Mouse (Mus musculus) cerebellum, adult 11-12 months (tissue): ENCODE results near the gene Filip1.

Experiments
- DNase-seq: peaks from one replicate; pipeline ENCODE4 v3.0.0; 2022

The Filip1 gene

GRCm38 (mm10) chr9:79978228-79979024 is 34.2 kb downstream of the Filip1 start:
- DNase-seq, result no peak

GRCm38 (mm10) chr9:79977549-79977971 is 35.1 kb downstream of the Filip1 start:
- DNase-seq, result no peak

- DNase-seq, result no peak
These were observed 35.9 kb downstream of the Filip1 start for GRCm38 (mm10) chr9:79976789-79977188.

GRCm38 (mm10) chr9:79975121-79975520 is 37.5 kb downstream of the Filip1 start:
- DNase-seq, result no peak

- DNase-seq, result no peak
These were observed 39.1 kb downstream of the Filip1 start for GRCm38 (mm10) chr9:79973582-79973981.

GRCm38 (mm10) chr9:79972705-79973104 is 39.9 kb downstream of the Filip1 start:
- DNase-seq, result no peak

GRCm38 (mm10) chr9:79971619-79972018 is 41.0 kb downstream of the Filip1 start:
- DNase-seq, result no peak

GRCm38 (mm10) chr9:79970659-79971118 is 42.0 kb downstream of the Filip1 start:
- DNase-seq, result no peak

GRCm38 (mm10) chr9:79969544-79969943 is 43.1 kb downstream of the Filip1 start:
- no peak for DNase-seq

GRCm38 (mm10) chr9:79966711-79967487 is 45.8 kb downstream of the Filip1 start:
- DNase-seq, result no peak

GRCm38 (mm10) chr9:79965600-79966392 is 46.9 kb downstream of the Filip1 start:
- DNase-seq, result no peak

GRCm38 (mm10) chr9:79965003-79965402 is 47.6 kb downstream of the Filip1 start:
- no peak for DNase-seq

- peak; percentile 15 for DNase-seq
These were observed 50.9 kb downstream of the Filip1 start for GRCm38 (mm10) chr9:79961630-79962285.

- no peak for DNase-seq
These were observed 52.2 kb downstream of the Filip1 start for GRCm38 (mm10) chr9:79960453-79960852.

GRCm38 (mm10) chr9:79958395-79958794 is 54.3 kb downstream of the Filip1 start:
- DNase-seq, result no peak

GRCm38 (mm10) chr9:79954944-79955343 is 57.7 kb downstream of the Filip1 start:
- no peak for DNase-seq

- DNase-seq, result no peak
These were observed 60.7 kb downstream of the Filip1 start for GRCm38 (mm10) chr9:79951984-79952383.

GRCm38 (mm10) chr9:79951339-79951738 is 61.3 kb downstream of the Filip1 start:
- DNase-seq, result no peak

GRCm38 (mm10) chr9:79950666-79951065 is 62.0 kb downstream of the Filip1 start:
- DNase-seq, result no peak

GRCm38 (mm10) chr9:79950038-79950437 is 62.6 kb downstream of the Filip1 start:
- no peak for DNase-seq

- DNase-seq, result no peak
These were observed 64.3 kb downstream of the Filip1 start for GRCm38 (mm10) chr9:79948376-79948775.

- no peak for DNase-seq
These were observed 64.7 kb downstream of the Filip1 start for GRCm38 (mm10) chr9:79947973-79948372.

GRCm38 (mm10) chr9:79947414-79947813 is 65.2 kb downstream of the Filip1 start:
- DNase-seq, result no peak
